Mouse (Mus musculus) neural tube, embryonic 11.5 days (tissue): ENCODE data around the gene Prkn. TPM values are rescaled to one million over a fixed set of nuclear protein-coding genes. Genes with fewer than 3 reads are reported as not detected.

ENCODE experiments used
- ATAC-seq: fragments of 200-750 bp; cut with Nextera tagmentation; 2 replicates; pipeline ENCODE4 v1.8.0; 2017; ENCODE audit warnings: moderate number of reproducible peaks, mild to moderate bottlenecking, moderate TSS enrichment, moderate library complexity; ENCODE audit not compliant: insufficient read depth, low FRiP score, low TSS enrichment
- DNase-seq: peaks from one replicate; pipeline ENCODE4 v3.0.0-alpha.2; 2015; ENCODE audit warnings: low spot score
- H3K27ac ChIP-seq: fragments of 300-500 bp; sonication (generic); 2 replicates; pipeline ENCODE4 v1.5.1; 2014; ENCODE audit warnings: low read depth, mild to moderate bottlenecking, low read length
- H3K27me3 ChIP-seq: fragments of 300-500 bp; sonication (generic); 2 replicates; pipeline ENCODE4 v1.6.1; 2014; ENCODE audit warnings: mild to moderate bottlenecking, low read length, mixed read lengths; ENCODE audit not compliant: control insufficient read depth, insufficient read depth
- H3K36me3 ChIP-seq: fragments of 300-500 bp; sonication (generic); 2 replicates; pipeline ENCODE4 v1.6.1; 2014; ENCODE audit warnings: mild to moderate bottlenecking, low read length, moderate library complexity, mixed read lengths; ENCODE audit not compliant: control insufficient read depth, insufficient read depth
- H3K4me1 ChIP-seq: fragments of 300-500 bp; sonication (generic); 2 replicates; pipeline ENCODE4 v1.6.1; 2014; ENCODE audit warnings: low read length, mixed read lengths; ENCODE audit not compliant: control insufficient read depth, insufficient read depth
- H3K4me2 ChIP-seq: fragments of 300-500 bp; sonication (generic); 2 replicates; pipeline ENCODE4 v1.6.1; 2014; ENCODE audit warnings: low read depth, mild to moderate bottlenecking, moderate library complexity
- H3K4me3 ChIP-seq: fragments of 300-500 bp; sonication (generic); 2 replicates; pipeline ENCODE4 v1.5.1; 2014; ENCODE audit warnings: low read depth, low read length
- H3K9ac ChIP-seq: fragments of 300-500 bp; sonication (generic); 2 replicates; pipeline ENCODE4 v1.6.1; 2014; ENCODE audit warnings: mild to moderate bottlenecking, low read length
- H3K9me3 ChIP-seq: fragments of 300-500 bp; sonication (generic); 2 replicates; pipeline ENCODE4 v1.6.1; 2016; ENCODE audit warnings: low read length; ENCODE audit not compliant: control insufficient read depth
- WGBS: fragments of 180-500 bp; shearing (Covaris S2); extraction: QIAGEN DNeasy Blood & Tissue Kit; methylation state at CpG from one replicate; pipeline ENCODE4 v1.1.7; 2014; 5-methylcytosine and 5-hydroxymethylcytosine counted together
- polyA plus RNA-seq: library from polyadenylated mRNA; unstranded; fragments of >200 nt; fragmentation: Nextera tagmentation; extraction: Ambion mirVana; gene quantifications from 2 replicates; pipeline ENCODE4 v1.2.1, GENCODE M21; 2014

Prkn gene
- polyA plus RNA-seq, 1 experiment from 2014 or later: 1.4 TPM

GRCm38 (mm10) chr17:11861178-11861577 is 1021.0 kb downstream of the Prkn start:
- no peaks in the 10 kb centered on the region for H3K9me3 ChIP-seq
- no peaks in the 10 kb centered on the region for H3K36me3 ChIP-seq
- H3K27ac ChIP-seq: no peak overlapping the region
- no peak overlapping the region for H3K4me2 ChIP-seq
- DNase-seq (no peak), ATAC-seq (no peak)
- H3K4me1 ChIP-seq: no peaks in the 10 kb centered on the region
- WGBS: 89% methylated on average over 6 of the region's 6 CpGs
- no peak overlapping the region for H3K9ac ChIP-seq
- no peak overlapping the region for H3K4me3 ChIP-seq
- no peaks in the 10 kb centered on the region for H3K27me3 ChIP-seq

GRCm38 (mm10) chr17:11862360-11862759 is 1022.2 kb downstream of the Prkn start:
- no peaks in the 10 kb centered on the region for H3K9me3 ChIP-seq
- WGBS: 92% methylated on average over 2 of the region's 2 CpGs
- no peak overlapping the region for H3K9ac ChIP-seq
- H3K4me1 ChIP-seq: no peaks in the 10 kb centered on the region
- DNase-seq (no peak), ATAC-seq (no peak)
- no peaks in the 10 kb centered on the region for H3K27me3 ChIP-seq
- no peak overlapping the region for H3K4me3 ChIP-seq
- H3K4me2 ChIP-seq: no peak overlapping the region
- H3K27ac ChIP-seq: no peak overlapping the region
- no peaks in the 10 kb centered on the region for H3K36me3 ChIP-seq

- no peaks in the 10 kb centered on the region for H3K9me3 ChIP-seq
Measured at GRCm38 (mm10) chr17:11863017-11863416, 1022.8 kb downstream of the Prkn start.

GRCm38 (mm10) chr17:11866231-11866630 is 1026.0 kb downstream of the Prkn start:
- Histone ChIP-seq H3K27me3 (no peaks in the 10 kb centered on the region), H3K4me2 (no peak overlapping the region), H3K9ac (no peak overlapping the region), H3K4me3 (no peak overlapping the region), H3K9me3 (no peaks in the 10 kb centered on the region), H3K4me1 (no peaks in the 10 kb centered on the region), H3K36me3 (no peaks in the 10 kb centered on the region), H3K27ac (no peak overlapping the region)
- WGBS: 83% methylated on average over 3 of the region's 3 CpGs
- no peak for ATAC-seq
- DNase-seq: no peak

More at GRCm38 (mm10) chr17:11863017-11863416, 1022.8 kb downstream of the Prkn start:
- H3K27ac ChIP-seq: no peak overlapping the region
- H3K36me3 ChIP-seq: no peaks in the 10 kb centered on the region
- H3K4me3 ChIP-seq: no peak overlapping the region
- 92% methylated on average over 11 of the region's 11 CpGs for WGBS
- no peaks in the 10 kb centered on the region for H3K27me3 ChIP-seq
- DNase-seq (no peak), ATAC-seq (no peak)
- H3K4me1 ChIP-seq: no peaks in the 10 kb centered on the region
- H3K9ac ChIP-seq: no peak overlapping the region
- no peak overlapping the region for H3K4me2 ChIP-seq

GRCm38 (mm10) chr17:11867334-11868095 is 1027.3 kb downstream of the Prkn start:
- Histone ChIP-seq H3K36me3 (no peaks in the 10 kb centered on the region), H3K27me3 (no peaks in the 10 kb centered on the region), H3K9ac (no peak overlapping the region), H3K4me1 (no peaks in the 10 kb centered on the region), H3K9me3 (no peaks in the 10 kb centered on the region), H3K27ac (no peak overlapping the region), H3K4me3 (no peak overlapping the region), H3K4me2 (no peak overlapping the region)
- 59% methylated on average over 13 of the region's 13 CpGs for WGBS
- DNase-seq (no peak), ATAC-seq (no peak)

- DNase-seq (no peak), ATAC-seq (no peak)
- no peak overlapping the region for H3K4me2 ChIP-seq
- 90% methylated on average over 10 of the region's 10 CpGs for WGBS
- H3K4me3 ChIP-seq: no peak overlapping the region
- H3K27me3 ChIP-seq: no peaks in the 10 kb centered on the region
- no peak overlapping the region for H3K27ac ChIP-seq
- H3K4me1 ChIP-seq: no peaks in the 10 kb centered on the region
- no peak overlapping the region for H3K9ac ChIP-seq
- no peaks in the 10 kb centered on the region for H3K36me3 ChIP-seq
- no peaks in the 10 kb centered on the region for H3K9me3 ChIP-seq
Measured at GRCm38 (mm10) chr17:11870546-11870945, 1030.4 kb downstream of the Prkn start.

- Histone ChIP-seq H3K36me3 (no peaks in the 10 kb centered on the region), H3K4me1 (no peaks in the 10 kb centered on the region), H3K4me2 (no peak overlapping the region), H3K9ac (no peak overlapping the region), H3K4me3 (no peak overlapping the region), H3K27me3 (no peaks in the 10 kb centered on the region), H3K9me3 (no peaks in the 10 kb centered on the region), H3K27ac (no peak overlapping the region)
- DNase-seq (no peak), ATAC-seq (no peak)
- 85% methylated on average over 2 of the region's 2 CpGs for WGBS
Measured at GRCm38 (mm10) chr17:11876240-11876639, 1036.1 kb downstream of the Prkn start.

GRCm38 (mm10) chr17:11881110-11881820 is 1041.1 kb downstream of the Prkn start:
- DNase-seq (no peak), ATAC-seq (no peak)
- Histone ChIP-seq H3K36me3 (no peaks in the 10 kb centered on the region), H3K27ac (no peak overlapping the region), H3K9ac (no peak overlapping the region), H3K4me1 (no peaks in the 10 kb centered on the region), H3K4me2 (no peak overlapping the region), H3K27me3 (no peaks in the 10 kb centered on the region), H3K4me3 (no peak overlapping the region), H3K9me3 (no peaks in the 10 kb centered on the region)
- WGBS: 91% methylated on average over 5 of the region's 5 CpGs

- Histone ChIP-seq H3K27me3 (no peaks in the 10 kb centered on the region), H3K4me3 (no peak overlapping the region), H3K4me2 (no peak overlapping the region), H3K9me3 (no peaks in the 10 kb centered on the region), H3K4me1 (no peaks in the 10 kb centered on the region), H3K36me3 (no peaks in the 10 kb centered on the region), H3K27ac (no peak overlapping the region), H3K9ac (no peak overlapping the region)
- DNase-seq (no peak), ATAC-seq (no peak)
- WGBS: 93% methylated on average over 6 of the region's 6 CpGs
Measured at GRCm38 (mm10) chr17:11885601-11886000, 1045.4 kb downstream of the Prkn start.
